Mouse (Mus musculus) megakaryocyte progenitor cell, adult 5-6 weeks (primary cell): ENCODE data around the gene Atp5d. TPM values are rescaled to one million over a fixed set of nuclear protein-coding genes. Genes with fewer than 3 reads are reported as not detected.

ENCODE experiments used
- ATAC-seq: replicated peaks from 2 replicates; pipeline ENCODE4 v1.8.0; 2016; ENCODE audit warnings: mild to moderate bottlenecking, moderate TSS enrichment, inconsistent platforms; ENCODE audit not compliant: poor library complexity
- total RNA-seq, 2 experiments: library from RNA; stranded (forward) in 1 of 2; stranded (reverse) in 1 of 2; fragments of 157-497, 149-512 nt in 1 of 2; fragments of 200-1000 nt in 1 of 2; gene quantifications; 2 replicates each; pipeline versions ENCODE4 v1.2.3 to v1.2.4; 2015 to 2017

The Atp5d gene
- total RNA-seq, 2 experiments from 2014 or later = 39.3 to 199 TPM

DNA sequence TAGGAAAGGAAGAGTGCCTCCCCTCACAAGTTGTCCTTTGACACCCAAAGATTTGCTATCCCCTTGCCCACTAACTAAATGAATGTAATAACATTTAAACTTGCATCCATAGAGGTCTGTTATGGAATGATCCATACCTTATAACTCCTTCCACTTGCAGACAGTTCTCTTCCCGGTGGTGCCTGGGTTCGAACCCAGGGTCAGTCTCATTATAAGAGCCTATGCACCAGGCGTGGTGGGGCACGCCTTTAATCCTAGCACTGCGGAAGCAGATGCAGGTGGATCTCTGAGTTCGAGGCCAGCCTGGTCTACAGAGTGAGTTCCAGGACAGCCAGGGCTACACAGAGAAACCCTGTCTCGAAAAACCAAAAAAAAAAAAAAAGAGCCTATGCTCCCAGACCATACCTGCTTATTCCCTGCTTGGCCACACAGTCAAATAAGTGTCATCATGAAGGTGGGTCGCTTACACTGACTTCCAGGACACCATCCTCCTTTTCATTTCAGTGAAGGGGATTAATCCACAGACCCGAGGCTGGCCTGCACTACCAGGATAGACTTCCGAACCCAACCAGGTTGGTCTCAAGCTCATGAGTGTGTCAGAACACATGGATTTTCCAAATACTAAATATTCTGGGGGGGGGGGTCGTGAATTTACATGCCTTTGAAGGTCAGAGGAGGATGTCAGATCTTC, 1.7 kb downstream of the Atp5d start:
- no peak for ATAC-seq

DNA sequence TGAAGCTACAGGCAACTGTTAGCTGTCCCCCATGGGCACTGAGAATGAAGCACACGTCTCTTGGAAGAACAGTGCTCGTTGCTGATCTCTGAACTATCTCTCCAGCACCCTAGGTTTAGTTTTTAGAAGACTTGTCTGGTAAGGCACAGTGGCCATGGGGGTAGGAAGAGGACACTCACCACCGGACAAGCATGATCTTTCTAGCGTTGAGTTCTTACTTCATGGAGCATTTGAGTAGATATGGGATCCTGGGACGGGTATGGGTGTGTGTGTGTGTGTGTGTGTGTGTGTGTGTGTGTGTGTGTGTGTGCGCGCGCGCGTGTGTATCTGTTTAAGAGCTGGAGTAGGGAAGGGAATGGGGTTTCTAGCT, 2.2 kb downstream of the Atp5d start, which contains the start of gene Cbarp:
TSS of gene Cbarp (minus strand) at position 170 of the 370 bp plus-strand sequence.
- ATAC-seq = no peak

DNA sequence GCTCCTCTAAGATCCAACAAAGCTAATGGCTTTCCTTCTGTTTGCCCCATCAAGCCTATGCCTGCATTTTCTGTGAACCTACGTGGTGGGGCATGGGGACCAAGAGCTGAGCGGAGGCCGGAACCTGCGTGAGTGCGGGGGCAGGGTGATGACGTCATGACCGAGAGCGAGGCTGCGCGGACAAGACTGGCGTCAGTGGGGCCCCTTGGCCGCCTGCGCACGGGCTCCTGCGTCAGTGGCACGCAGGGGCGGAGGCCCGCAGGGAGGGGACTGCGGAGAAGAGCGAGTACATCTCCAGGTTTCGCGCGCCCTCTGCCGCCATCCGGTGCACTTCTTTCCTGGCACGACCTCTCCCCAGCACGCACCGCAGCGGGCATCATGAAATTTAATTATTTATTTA, 2.8 kb downstream of the Atp5d start:
- ATAC-seq = peak; percentile 79

DNA sequence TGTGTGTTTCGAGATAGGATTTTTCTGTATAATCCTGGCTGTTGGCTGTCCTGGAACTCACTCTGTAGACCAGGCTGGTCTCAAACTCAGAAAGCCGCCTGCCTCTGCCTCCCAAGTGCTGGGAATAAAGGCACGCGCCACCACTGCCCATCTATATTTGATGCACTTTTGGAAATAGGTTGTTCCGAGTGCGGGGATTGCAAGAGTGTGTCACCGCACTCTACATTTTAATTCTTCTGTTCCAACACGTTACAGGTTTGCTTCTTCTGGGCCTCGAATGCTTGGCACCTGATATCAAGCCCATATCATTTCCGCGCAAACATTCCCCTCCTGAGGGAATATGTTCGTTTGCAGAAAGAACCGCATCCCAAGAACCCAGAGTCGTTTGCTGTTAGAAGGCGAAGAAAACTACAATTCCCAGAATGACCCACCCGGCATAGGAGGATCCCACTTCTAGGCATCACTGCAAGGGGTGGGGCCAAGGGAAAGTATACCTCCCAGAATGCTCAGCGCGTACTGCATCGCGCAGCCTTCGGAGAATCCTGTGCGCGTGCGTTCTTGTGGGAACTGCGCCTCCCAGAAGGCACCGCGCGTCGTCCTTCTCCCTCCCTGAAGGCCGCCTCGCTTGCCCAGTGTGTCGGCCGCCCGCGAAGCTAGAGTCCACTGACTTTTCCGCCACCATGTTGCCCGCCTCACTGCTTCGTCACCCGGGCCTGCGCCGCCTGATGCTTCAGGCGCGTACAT, 3.5 kb downstream of the Atp5d start:
- ATAC-seq = peak; percentile 69

DNA sequence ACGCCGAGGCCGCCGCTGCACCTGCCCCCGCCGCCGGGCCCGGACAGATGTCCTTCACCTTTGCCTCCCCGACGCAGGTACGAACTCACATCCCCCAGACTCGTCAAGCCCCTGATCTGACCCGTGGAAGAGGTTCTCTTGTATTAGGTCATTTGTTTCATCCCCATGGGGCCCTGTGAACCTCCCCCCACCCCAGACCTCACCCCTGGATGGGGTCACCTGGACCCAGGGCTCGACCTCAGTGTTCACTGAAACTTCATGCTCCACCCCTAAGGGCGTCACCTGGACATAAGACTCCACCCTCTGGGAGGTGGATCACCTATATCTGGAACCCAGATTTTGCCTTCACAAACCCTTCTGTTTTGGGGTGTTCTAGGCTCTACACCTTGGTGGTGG, 4.1 kb downstream of the Atp5d start:
- ATAC-seq = no peak

DNA sequence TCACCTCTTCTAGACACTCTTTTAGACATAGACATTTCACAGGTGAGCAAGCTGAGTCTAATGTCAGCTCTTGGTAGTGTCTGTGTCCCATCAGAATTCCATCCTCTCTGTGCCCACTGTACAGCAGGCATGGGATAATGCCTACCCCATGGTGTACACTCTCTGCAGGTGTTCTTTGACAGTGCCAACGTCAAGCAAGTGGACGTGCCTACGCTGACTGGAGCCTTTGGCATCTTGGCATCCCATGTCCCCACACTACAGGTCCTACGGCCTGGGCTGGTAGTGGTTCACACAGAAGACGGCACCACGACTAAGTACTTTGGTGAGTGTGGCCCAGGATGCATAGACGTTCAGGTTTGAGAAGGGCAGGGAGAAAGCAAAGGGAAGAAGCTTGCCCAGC, 5.2 kb downstream of the Atp5d start:
- ATAC-seq = no peak

DNA sequence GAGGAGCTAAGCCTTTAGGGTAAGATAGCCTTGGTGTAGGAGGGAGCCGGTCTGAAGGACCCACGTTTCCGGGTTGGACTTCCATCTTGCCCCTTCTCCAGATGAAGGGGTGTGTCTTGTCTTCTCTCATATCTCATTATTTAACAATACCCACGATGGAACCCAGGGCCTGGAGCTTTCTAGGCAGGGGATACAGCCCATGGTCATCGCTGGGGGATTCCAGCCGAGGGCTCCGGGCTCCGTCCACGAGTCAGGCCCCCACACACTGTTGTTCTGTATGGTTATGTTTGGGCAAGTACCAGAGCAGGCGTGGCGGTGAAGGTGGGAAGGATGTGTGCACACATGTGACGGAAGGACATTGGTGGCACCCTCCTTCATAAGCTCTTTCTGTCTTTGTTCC, 5.7 kb downstream of the Atp5d start:
- ATAC-seq = no peak

DNA sequence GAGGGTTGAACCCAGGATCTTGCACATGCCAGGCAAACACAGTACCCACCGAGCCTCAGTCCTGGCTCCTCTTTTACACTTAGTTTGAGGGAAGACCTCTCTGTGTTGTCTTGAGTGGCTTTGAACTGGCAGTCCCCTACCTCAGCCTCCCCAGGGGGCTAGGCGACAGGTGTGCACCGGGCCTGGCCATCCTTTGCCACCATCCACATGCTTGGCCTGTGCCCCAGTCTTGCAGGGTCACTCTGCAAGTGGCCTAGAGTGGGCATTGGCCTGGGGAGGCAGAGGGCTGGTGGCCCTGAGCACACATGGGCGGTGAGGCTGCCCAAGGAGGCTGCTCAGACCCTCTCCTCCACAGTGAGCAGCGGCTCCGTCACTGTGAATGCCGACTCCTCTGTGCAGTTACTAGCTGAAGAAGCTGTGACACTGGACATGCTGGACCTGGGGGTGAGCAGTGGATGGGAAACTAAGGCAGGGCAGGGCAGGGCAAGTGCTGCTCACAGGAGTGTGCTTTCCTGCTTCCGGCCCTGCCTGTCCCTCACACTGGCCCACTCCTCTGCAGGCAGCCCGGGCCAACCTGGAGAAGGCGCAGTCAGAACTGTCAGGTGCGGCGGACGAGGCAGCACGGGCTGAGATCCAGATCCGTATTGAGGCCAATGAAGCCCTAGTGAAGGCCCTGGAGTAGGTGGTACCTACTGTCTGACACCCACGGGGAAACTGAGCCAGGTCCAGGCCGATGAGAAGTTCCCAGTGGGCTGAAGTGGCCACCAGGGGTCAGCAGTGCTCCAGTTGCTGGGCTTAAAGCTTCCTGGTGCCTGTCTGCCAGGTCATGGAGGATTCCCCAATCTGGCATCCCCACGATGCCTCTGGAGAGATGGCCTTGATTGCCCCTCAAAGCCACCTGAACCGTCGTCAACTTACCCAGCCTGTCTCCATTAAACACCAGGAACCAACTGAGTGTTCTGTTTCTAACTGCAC, 6.7 kb downstream of the Atp5d start:
- ATAC-seq = no peak

DNA sequence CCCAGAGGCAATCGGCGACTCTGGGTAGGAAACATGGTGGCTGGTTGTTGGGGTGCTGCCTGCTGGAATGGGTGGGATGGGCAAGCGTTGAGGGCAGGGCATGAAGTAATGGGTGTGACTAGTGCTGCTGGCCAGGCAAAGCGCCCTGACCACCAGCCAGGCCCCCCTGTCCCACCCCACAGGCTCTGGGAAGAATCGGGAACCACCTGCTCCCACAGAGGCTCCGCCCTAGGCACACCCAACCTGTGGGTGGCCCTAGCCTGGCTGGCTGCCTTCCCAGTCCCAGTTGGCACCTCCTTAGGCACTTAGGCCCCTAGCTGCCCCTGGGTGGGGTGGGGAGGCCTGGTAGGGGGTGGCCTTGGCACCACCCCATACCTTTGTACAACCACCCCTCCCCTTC, 7.5 kb downstream of the Atp5d start:
- ATAC-seq = no peak

DNA sequence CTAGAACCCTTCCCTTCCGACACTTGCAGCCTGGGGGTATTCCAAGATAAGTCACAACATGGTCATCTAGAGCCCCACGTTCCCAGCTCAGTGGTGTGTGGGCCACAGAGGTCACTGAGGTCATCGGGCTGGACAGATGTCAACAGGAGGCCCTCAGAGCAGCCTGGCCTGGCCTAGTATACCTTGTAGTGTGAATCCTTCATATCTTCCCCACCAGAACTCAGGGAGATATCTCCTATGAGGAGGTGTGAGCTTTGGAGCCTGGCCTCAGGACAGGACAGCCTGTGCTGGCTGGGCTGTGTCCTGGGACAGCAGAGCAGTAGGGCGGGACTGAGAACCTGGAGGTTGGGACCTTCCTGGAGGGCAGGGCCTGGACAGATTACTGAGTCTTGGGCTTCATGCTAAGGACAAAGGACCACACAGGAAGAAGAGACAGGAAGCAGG, 8.2 kb downstream of the Atp5d start:
- ATAC-seq = no peak

DNA sequence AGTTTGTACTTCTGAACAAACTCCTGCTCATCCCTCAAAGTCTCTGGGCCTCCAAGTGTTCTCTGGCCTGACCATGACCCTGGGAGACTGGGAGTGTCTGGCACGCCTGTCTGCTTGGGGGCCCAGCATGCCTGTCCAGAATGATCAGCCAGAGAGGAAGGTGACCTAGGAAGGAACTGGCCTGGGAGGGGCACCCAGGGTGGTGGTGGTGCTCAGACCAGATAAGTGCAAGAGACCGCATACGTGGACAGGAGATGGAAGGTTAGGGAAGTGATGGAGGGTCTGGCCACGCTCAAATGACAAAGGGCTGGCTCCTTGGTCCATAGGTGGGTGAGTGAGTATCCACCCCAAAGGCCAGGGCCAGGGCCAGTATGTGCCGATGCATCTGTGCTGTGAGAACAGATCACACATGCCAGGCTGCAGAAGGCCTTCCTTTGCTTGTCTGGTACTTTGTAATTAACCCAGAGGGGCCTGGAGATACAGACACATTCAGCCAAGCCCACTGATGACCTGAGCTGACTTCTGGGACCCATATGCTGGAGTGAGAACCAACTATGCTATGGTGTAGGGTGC, 8.8 kb downstream of the Atp5d start:
- no peak for ATAC-seq

DNA sequence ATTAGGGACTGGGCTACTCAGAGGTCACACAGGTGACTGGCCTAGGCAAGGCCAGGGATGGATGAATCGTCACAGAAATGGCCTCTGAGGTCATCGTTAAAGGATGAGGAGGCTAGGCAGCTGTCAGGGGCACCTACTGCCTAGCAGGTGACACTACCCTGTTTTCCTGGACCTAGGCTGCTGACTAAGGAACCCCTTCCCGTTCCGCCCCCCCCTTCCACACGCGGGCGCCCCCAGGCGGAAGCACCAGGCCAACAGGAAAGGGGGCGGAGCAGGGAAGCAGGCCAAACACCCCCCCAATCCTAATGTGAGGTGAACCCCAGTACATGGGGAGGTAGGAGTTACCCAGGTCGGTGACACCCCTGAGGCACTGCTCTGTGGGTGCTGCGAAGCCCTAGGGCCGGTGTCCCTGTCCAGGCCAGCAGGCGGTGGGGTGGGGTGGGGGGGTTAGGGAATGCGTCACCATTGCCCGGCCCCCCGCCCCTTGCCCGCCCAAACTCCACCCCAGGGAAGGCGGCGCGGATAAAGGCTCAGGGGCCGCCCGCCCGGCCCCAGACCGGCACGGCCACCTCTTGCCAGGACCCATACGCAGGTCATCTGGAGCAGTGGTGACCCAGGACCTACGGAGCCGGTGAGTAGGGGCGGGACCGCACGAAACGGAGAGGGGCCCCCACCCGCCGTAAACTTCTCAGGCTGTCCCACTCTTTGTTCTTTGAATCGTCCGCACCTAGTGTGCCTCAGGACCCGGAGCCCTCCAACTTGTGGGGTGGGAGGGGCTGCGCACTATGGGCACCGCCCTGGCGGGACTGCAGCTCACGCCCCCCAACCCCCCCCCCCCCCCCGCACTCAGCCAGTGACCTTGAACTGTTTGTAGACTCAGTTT, 9.5 kb downstream of the Atp5d start, which contains the start of gene Midn:
TSS of gene Midn (plus strand) at position 554 of the 883 bp plus-strand sequence.
- ATAC-seq = peak; percentile 12

DNA sequence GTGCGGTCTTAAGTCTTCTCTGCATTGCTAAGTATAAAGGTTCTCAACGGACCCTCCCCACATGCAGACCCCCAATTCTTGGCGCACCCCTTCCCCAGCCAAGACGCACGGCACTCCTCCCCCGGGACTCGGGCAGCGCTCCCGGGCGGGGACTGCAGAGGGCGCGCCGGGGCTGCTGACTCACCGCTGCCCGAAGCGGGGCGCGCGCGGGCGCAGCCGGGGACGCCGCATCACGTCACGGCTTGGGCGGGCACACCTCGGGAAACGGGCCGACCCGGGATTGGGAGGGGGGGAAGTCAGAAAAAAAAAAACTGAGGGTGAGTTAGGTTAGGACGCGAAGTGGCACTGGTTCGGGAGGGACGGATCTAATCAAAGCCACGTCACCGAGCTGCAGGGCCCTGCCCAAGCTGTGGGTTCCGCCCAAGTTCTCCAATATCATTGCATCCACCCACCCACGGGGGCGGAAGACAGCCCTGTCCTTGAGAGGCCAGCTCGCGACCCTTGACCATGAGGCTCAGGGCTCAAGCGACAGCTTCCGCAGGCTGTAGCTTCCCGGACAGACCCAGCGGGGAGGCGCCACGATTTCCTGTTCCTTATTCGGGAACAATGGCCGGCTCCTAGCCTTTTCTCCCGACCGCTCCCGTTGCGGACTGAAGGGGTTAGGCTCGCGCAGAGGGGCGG, 10.3 kb downstream of the Atp5d start:
- peak; percentile 38 for ATAC-seq

DNA sequence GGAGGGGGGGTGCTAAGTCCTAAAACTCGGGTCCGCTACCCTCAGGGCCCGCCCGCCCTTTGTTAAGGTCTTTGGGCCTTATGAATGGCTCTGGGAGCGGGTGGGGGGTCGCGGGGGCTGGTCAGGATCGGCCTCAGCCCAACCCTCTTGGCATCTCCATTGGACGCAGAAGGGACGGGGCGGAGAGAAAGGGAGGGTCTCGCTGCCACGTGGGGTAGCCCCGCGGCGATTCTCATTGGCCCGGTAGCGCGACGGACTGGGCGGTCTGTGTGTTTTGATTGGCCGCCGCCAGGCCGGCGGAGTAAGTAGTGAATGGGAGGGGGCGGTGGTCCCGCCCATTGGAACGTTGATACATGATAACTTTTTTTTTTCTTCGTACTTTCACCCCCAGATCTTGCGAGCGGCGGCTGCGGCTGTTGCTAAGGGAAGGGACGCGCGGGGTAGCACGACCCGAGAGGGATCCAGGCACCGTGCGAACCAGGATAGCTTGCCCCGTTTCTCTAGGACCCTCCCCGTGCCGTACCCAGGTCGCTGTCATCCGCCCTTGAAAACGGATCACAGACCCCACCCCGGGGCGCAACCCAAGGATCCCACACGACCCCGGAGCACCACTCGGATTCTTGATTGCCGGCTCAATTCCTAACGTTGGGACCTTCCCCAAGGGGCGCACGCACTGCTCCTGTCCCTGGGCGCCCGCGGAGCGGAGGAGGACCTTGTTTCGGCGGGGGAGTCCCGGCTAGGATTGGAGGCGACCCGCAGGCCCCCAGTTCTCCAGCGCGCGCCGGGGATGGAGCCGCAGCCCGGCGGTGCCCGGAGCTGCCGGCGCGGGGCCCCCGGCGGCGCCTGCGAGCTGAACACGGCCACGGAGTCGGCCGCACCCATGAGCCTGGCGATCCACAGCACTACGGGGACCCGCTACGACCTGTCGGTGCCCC, 11.1 kb downstream of the Atp5d start:
- ATAC-seq = peak; percentile 58

DNA sequence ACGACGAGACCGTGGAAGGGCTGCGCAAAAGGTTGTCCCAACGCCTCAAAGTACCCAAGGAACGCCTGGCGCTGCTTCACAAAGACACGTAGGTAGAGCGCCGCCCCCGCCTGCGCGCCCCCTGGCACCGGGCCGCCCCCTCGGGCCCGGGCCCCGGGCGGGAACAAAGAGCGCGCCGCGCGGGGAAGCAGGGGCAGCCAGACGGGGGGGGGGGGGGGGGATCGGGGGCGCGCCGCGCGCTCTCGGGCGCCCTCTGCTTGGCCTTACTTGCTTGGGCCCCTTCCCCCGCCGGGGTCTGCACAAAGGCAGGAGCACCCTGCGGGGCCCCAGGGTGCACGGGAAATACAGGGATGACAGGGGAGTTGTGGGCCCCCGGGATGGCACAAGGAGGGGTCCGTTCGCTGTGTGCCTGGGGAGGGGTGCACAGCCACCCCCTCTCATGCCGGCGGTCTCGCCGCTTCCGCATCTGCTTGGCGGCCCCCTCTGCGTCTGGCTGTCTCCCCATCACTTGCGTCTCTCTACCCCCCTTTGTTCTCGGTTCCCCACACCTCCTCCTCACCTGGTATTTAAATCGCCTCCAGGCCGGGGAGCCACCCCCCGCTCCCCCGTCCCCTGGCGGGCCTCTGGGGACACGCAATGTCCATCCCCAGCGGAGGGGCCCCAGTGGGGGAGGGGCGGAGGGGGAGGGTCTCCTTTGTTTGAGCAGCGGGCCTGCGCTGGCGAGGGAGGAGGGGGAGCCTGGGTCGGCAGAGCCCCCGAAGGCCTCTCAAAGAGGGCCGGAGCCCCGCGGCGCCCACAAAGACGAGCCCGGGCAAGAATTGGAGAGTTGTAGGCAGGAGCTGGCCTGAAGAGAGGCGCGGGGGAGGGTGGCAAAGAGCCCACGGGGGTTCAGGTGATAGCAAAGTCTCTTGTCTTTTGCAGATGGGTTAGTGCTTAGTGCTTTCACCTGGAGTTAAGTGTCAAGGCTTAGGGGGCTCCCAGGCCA, 12.1 kb downstream of the Atp5d start:
- ATAC-seq = no peak

DNA sequence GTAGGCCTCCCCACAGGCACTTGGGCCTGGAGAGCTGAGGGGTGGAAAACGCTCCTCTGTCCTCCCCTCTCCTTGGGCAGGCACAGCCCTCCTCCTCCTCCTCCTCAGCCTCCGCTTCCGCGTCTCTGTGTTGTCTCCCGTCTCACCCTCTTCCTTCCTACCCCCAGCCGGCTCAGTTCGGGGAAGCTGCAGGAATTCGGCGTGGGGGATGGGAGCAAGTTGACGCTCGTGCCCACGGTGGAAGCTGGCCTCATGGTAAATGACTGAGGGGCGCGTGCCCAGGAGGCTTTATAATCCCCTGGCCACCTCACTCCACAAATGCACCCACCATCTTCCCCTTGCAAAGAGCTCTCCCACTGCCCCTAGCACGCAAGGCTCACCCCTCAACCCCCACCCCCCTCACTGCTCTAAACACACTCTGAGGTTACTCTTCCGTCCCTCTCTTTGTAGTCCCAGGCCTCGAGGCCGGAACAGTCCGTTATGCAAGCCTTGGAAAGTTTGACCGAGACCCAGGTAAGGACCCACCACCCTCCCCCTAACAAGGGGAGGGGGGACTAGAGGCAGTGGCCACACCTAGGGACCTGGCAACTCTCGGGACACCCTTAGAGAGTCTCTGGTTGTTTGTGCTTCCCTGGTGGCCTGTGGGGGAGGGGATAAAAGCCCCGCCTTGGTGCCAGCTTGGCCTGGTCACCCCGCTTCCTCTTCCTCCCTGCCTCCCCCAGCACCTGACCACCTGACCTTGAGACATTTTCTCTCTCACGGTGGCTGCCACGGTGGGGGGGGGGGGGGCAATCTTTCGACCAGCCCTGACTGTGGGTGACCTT, 13.0 kb downstream of the Atp5d start:
- no peak for ATAC-seq
